Mouse (Mus musculus) midbrain, postnatal 0 days (tissue): ENCODE results near the gene Smad3. TPM values are rescaled to one million over a fixed set of nuclear protein-coding genes. Genes with fewer than 3 reads are reported as not detected.

ENCODE experiments used
- ATAC-seq: fragments of 200-750 bp; cut with Nextera tagmentation; 2 replicates; pipeline ENCODE4 v1.8.0; 2017; ENCODE audit warnings: moderate number of reproducible peaks, mild to moderate bottlenecking, moderate TSS enrichment, moderate library complexity; ENCODE audit not compliant: low FRiP score
- DNase-seq: peaks from one replicate; pipeline ENCODE4 v3.0.0-alpha.2; 2015; ENCODE audit warnings: low spot score
- H3K27ac ChIP-seq: fragments of 300-500 bp; sonication (generic); 2 replicates; pipeline ENCODE4 v1.5.1; 2014; ENCODE audit warnings: low read depth, mild to moderate bottlenecking, low read length, mixed read lengths
- H3K27me3 ChIP-seq: fragments of 300-500 bp; sonication (generic); 2 replicates; pipeline ENCODE4 v1.6.1; 2014; ENCODE audit warnings: low read length, control low read depth, mixed read lengths; ENCODE audit not compliant: insufficient read depth
- H3K36me3 ChIP-seq: fragments of 300-500 bp; sonication (generic); 2 replicates; pipeline ENCODE4 v1.6.1; 2014; ENCODE audit warnings: low read length, control low read depth, mixed read lengths; ENCODE audit not compliant: insufficient read depth
- H3K4me1 ChIP-seq: fragments of 300-500 bp; sonication (generic); 2 replicates; pipeline ENCODE4 v1.6.1; 2014; ENCODE audit warnings: mild to moderate bottlenecking, control low read depth, antibody characterized with exemption, low read length, mixed read lengths; ENCODE audit not compliant: insufficient read depth
- H3K4me2 ChIP-seq: fragments of 300-500 bp; sonication (generic); 2 replicates; pipeline ENCODE4 v1.6.1; 2014; ENCODE audit warnings: low read depth, mild to moderate bottlenecking, low read length, mixed read lengths; ENCODE audit not compliant: poor library complexity, severe bottlenecking
- H3K4me3 ChIP-seq: fragments of 300-500 bp; sonication (generic); 2 replicates; pipeline ENCODE4 v1.5.1; 2014; ENCODE audit warnings: low read depth, mild to moderate bottlenecking, low read length, moderate library complexity
- H3K9ac ChIP-seq: fragments of 300-500 bp; sonication (generic); replicated peaks from 2 replicates; pipeline ENCODE4 v1.6.1; 2014; ENCODE audit warnings: mild to moderate bottlenecking, low read length, moderate library complexity, mixed read lengths; ENCODE audit not compliant: poor library complexity, severe bottlenecking
- H3K9me3 ChIP-seq: fragments of 300-500 bp; sonication (generic); 2 replicates; pipeline ENCODE4 v1.6.1; 2016; ENCODE audit warnings: low read length, control low read depth
- CTCF ChIP-seq: IDR thresholded peaks from 2 replicates; pipeline ENCODE4 v1.5.1; 2016; ENCODE audit warnings: antibody characterized with exemption, mild to moderate bottlenecking
- WGBS: fragments of 180-500 bp; shearing (Covaris S2); extraction: QIAGEN DNeasy Blood & Tissue Kit; methylation state at CpG from one replicate; pipeline ENCODE4 v1.1.7; 2014; 5-methylcytosine and 5-hydroxymethylcytosine counted together
- polyA plus RNA-seq: library from polyadenylated mRNA; unstranded; fragments of >200 nt; fragmentation: Nextera tagmentation; extraction: Ambion mirVana; gene quantifications from 2 replicates; pipeline ENCODE4 v1.2.1, GENCODE M21; 2015
- total RNA-seq: library from RNA; depleted of rRNA; stranded (reverse); fragments of >200 nt; gene quantifications from 2 replicates; pipeline ENCODE4 v1.2.3, GENCODE M21; 2014

Smad3 gene
- total and polyA plus RNA-seq, 2 experiments from 2014 or later = 4.0 to 20.6 TPM

- H3K4me1 ChIP-seq = no peaks in the 10 kb centered on the region; the same call in 1 of the 2 replicates
- H3K27ac ChIP-seq = no peak overlapping the region
- no peaks in the 10 kb centered on the region for H3K36me3 ChIP-seq
- no peak for DNase-seq
- 70% methylated on average over 11 of the region's 11 CpGs for WGBS
- ATAC-seq = no peak
- H3K9ac ChIP-seq = no peak overlapping the region
- no peak for TF ChIP-seq CTCF
- H3K27me3 ChIP-seq = no peaks in the 10 kb centered on the region
- no peak overlapping the region for H3K4me3 ChIP-seq
- H3K4me2 ChIP-seq = no peak overlapping the region
- no peaks in the 10 kb centered on the region for H3K9me3 ChIP-seq
Measured at GRCm38 (mm10) chr9:63651594-63651993, 106.2 kb downstream of the Smad3 start.

- H3K36me3 ChIP-seq = no peaks in the 10 kb centered on the region
- TF ChIP-seq CTCF = no peak
- 66% methylated on average over 14 of the region's 14 CpGs for WGBS
- H3K27ac ChIP-seq = no peak overlapping the region
- DNase-seq = no peak
- no peak overlapping the region for H3K4me2 ChIP-seq
- no peaks in the 10 kb centered on the region for H3K27me3 ChIP-seq
- H3K4me3 ChIP-seq = no peak overlapping the region
- no peak for ATAC-seq
- no peaks in the 10 kb centered on the region for H3K9me3 ChIP-seq
- H3K4me1 ChIP-seq = no peaks in the 10 kb centered on the region; the same call in 1 of the 2 replicates
- H3K9ac ChIP-seq = no peak overlapping the region
Measured at GRCm38 (mm10) chr9:63650905-63651304, 106.9 kb downstream of the Smad3 start.

- no peak overlapping the region for H3K27ac ChIP-seq
Measured at GRCm38 (mm10) chr9:63649841-63650545, 107.8 kb downstream of the Smad3 start.

GRCm38 (mm10) chr9:63648520-63648918, 109.3 kb downstream of the Smad3 start:
- Histone ChIP-seq H3K4me1 (no peaks in the 10 kb centered on the region; the same call in 1 of the 2 replicates), H3K27ac (no peak overlapping the region), H3K27me3 (no peaks in the 10 kb centered on the region), H3K9ac (no peak overlapping the region), H3K36me3 (no peaks in the 10 kb centered on the region), H3K4me2 (no peak overlapping the region), H3K9me3 (no peaks in the 10 kb centered on the region), H3K4me3 (no peak overlapping the region)
- 86% methylated on average over 9 of the region's 9 CpGs for WGBS
- DNase-seq (no peak), ATAC-seq (no peak)
- TF ChIP-seq CTCF = no peak

More at GRCm38 (mm10) chr9:63649841-63650545, 107.8 kb downstream of the Smad3 start:
- Histone ChIP-seq H3K4me2 (no peak overlapping the region), H3K4me1 (no peaks in the 10 kb centered on the region; the same call in 1 of the 2 replicates), H3K36me3 (no peaks in the 10 kb centered on the region), H3K9ac (no peak overlapping the region), H3K27me3 (no peaks in the 10 kb centered on the region), H3K9me3 (no peaks in the 10 kb centered on the region), H3K4me3 (no peak overlapping the region)
- no peak for ATAC-seq
- TF ChIP-seq CTCF = peak; percentile 54
- DNase-seq = no peak
- 88% methylated on average over 8 of the region's 8 CpGs for WGBS

- H3K4me2 ChIP-seq = no peak overlapping the region
- DNase-seq (no peak), ATAC-seq (no peak)
- 0 out of 2 replicates have a peak, but pooled peaks cover 3% of the 10 kb centered on the region for H3K36me3 ChIP-seq
- H3K4me3 ChIP-seq = no peak overlapping the region
- H3K9me3 ChIP-seq = no peaks in the 10 kb centered on the region
- H3K27me3 ChIP-seq = no peaks in the 10 kb centered on the region
- no peaks in the 10 kb centered on the region for H3K4me1 ChIP-seq
- H3K27ac ChIP-seq = no peak overlapping the region
- TF ChIP-seq CTCF = no peak
- H3K9ac ChIP-seq = no peak overlapping the region
- 83% methylated on average over 9 of the region's 9 CpGs for WGBS
Measured at GRCm38 (mm10) chr9:63647581-63648519, 109.9 kb downstream of the Smad3 start.

GRCm38 (mm10) chr9:63645084-63645483, 112.7 kb downstream of the Smad3 start:
- Histone ChIP-seq H3K9me3 (no peaks in the 10 kb centered on the region), H3K27me3 (no peaks in the 10 kb centered on the region), H3K27ac (no peak overlapping the region), H3K9ac (no peak overlapping the region), H3K4me3 (no peak overlapping the region), H3K4me2 (no peak overlapping the region), H3K4me1 (no peaks in the 10 kb centered on the region), H3K36me3 (peaks cover 15% of the 10 kb centered on the region)
- no peak for ATAC-seq
- DNase-seq = no peak
- no peak for TF ChIP-seq CTCF
- WGBS = 78% methylated on average over 8 of the region's 8 CpGs
